Mouse (Mus musculus) gastrocnemius, adult 18-20 months (tissue): ENCODE measurements around the gene Grik4. TPM values are rescaled to one million over a fixed set of nuclear protein-coding genes. Genes with fewer than 3 reads are reported as not detected.

Experiments used
- DNase-seq: peaks from one replicate; pipeline ENCODE4 v3.0.0; 2021; ENCODE audit warnings: low spot score
- microRNA-seq: library from miRNA; unstranded; fragments of <30 nt; microRNA quantifications from one replicate; pipeline ENCODE4 v1.2.0, GENCODE M21; 2021
- total RNA-seq, 2 experiments: library from RNA; stranded (reverse); gene quantifications; 2 replicates each; pipeline ENCODE4 v1.2.3; 2021

Gene Grik4
- total RNA-seq, 2 experiments from 2014 or later, result 0.12 TPM; not detected in 1

- DNase-seq, result no peak
These were observed 440.6 kb downstream of the Grik4 start for GRCm38 (mm10) chr9:42503709-42504108.

GRCm38 (mm10) chr9:42496296-42496695 is 448.0 kb downstream of the Grik4 start:
- DNase-seq, result no peak

- no peak for DNase-seq
These were observed 452.5 kb downstream of the Grik4 start for GRCm38 (mm10) chr9:42491780-42492179.

DNA sequence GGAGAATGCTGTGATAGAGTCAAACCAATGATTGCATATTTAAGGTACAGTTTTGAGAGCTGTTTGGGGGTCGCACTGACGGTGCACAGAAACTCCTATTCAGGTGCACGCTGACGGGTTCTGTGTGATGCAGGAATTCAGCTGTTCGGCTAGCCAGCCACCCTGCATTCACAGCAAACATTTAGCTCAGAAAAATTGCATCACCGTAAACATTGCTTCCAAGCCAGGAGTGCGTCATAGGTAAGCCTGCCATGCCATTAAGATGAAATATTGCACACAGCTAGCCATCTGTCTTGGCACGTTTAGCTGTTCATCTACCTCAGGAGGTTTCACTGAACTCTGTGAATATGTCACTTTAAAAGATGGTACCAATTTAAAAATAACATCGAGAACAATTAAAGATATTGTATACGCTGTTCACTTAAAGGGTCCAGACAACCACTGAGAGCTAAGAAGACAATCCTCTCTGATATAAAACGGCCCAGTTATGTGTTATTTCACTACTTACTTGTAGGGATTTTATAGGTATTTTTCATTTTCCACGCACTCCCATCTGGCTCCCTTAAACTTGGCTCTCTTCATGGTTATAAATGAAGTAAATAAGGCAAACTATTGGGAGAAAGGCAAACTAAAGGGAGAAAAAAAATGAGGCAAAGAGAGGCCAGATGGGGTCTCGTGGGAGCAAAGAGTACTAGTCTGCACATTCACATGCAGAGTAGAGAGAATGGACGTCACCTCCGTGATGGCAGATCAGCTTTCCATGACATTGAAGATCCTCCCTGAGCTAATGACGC is 453.5 kb downstream of the Grik4 start:
- no peak for DNase-seq

DNA sequence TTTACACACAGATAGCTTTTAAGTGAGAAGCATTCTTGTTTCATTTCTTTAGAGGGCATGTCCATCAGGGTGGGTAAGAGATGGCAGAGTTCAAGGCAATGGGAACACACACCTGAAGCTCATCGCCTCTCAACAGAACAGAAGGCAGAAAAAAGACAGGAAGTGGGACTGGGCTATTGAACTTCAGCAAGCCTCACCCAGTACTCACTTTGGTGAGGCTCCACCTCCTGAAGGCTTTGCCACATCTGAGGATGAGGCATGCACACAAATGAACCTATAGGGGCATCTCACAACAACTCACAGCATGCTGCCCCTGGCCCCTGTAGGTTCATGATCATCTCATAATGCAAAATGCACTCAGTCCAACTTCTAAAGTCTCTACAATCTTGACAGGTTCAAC is 456.2 kb downstream of the Grik4 start:
- no peak for DNase-seq

DNA sequence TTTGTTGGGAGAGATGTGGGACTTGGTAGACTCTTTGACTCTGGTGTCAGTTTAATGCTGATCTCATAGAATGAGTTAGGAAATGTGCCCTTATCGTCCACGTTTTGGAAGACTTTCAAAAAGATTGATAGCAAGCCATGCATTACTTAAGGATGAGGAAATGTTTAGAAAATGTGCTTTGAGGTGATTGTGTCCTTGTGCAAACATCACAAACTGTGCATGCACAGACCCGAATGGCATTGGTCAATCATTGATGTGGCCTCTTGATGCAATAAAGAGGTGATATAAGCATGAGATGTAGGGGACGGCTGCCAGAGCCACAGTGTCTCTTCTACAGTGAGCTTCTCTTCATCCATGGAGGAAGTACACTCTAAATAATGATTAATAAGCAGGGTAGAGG is 457.4 kb downstream of the Grik4 start:
- no peak for DNase-seq

DNA sequence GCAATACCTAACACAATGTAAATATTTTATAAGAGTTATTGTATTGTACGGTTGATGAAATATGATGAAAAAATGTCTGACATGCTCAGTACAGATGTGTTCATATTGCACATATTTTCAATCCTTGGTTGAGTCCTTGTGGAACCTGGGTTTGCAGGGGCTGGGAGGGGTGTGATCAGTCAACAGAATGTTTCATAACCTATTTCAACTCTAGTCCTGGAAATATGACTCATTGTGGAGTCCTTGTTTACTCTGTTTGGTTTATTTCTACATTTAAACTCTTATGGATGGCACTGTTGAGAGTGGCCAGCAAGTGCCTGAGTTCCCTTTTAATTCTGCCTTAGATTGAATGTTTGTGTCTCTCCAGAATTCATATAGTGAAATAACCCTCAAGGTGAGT is 459.6 kb downstream of the Grik4 start:
- no peak for DNase-seq

DNA sequence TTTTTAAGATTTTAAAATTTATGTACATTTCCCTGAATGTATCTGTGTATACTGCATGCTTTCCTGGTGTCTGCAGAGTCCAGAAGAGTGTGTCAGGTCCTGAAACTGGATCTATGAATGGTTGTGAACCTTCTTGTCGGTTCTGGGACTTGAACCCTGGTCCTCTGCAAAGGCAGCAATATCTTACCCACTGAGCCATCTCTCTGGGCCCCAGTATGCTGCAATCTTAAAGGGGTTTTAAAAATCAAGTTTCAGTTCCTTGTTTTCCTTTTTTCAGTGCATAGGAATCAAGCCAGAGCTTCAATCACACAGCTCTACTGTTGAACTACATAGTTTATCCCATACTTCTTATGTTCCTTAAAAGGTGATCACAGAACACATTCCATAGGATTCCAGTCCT is 461.3 kb downstream of the Grik4 start:
- no peak for DNase-seq

- no peak for DNase-seq
These were observed 468.1 kb downstream of the Grik4 start for GRCm38 (mm10) chr9:42476166-42476565.

DNA sequence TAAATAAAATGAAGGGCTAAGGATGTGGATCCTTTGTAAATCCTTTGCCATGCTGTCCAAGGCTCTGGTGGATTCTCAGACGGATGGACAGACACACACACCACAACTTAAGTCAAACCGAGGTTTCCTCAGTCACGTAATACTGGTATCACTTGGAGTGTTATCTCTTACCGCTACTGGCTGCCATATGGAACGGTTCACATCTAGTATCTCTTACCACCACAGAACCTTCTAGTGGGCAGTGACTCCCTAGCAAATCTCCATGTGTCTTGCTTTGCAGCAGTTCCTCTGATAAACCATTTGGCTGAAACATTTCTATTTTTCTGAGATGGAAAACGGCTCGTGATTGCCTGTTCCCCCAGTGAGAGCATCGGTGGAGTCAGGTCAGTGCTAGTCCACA is 470.0 kb downstream of the Grik4 start:
- DNase-seq, result no peak

DNA sequence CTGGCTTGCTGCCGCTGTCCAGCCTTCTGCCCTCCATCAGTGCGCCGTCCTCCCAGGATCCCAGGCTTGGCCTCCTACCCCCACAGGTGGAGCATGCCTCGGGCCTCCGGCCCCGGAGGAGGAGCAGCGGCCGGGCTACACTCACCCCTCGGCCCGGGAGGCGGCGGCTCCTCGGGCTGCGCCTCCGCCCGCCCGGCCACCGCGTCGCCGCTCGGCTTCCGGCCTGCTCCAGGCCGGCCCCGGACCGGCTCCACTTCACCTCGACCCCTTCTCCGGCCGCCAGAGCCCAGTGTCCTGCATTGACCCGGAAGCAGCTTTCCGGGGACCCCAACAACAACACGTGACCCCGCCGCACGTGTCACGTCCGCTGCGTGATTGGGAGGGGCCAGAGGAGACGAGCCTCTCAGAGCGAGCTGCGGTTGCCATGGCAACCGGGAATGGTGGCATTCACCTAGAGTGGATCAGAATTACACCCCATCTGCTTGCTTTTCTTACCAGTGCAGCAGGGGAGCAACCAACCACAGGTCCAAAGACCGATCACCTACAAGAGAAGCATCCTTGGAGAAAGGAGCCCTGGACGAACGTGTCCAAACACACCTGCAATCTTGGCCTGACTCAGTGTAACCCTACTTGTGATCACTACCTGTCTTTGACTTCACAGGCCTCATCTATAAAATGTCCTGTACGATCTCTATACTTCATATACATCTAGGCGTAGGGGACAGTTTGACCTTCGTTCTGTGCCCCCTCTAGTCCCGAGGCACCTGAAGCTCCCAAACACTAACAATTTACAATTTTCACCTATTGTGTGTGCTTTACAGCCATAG is 472.2 kb downstream of the Grik4 start:
- peak; percentile 84 for DNase-seq

GRCm38 (mm10) chr9:42471214-42471613 is 473.1 kb downstream of the Grik4 start:
- peak; percentile 48 for DNase-seq

DNA sequence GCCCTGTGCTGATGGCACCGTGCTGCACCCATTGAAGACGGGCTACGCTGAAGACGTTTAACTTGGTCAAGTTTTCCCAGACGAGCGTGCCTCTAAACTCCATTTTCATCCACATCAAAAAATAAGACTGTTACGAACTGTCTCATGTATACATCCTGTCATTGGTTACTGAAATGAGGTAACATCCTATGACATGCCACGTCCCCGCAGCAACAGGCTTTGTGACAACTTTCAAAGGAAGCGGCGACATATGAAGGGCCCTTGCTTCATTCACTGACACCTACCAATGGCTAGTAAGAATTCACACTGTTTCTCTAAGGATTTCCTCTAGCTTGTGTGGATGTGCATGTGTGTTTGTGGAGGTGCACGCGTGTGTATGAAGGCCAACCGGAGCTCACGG is 475.0 kb downstream of the Grik4 start:
- no peak for DNase-seq

GRCm38 (mm10) chr9:42468360-42468759 is 475.9 kb downstream of the Grik4 start:
- DNase-seq, result no peak

Small RNA genes lying within 50 kb of the gene (microRNA-seq; reads per million reads assigned to microRNA genes)
- not detected for gene Gm27509

Other genes starting within 250 kb of the Grik4 start
- 10 to 100 TPM; 41.5 to 54.8 TPM for gene Arhgef12, start 162.7 kb upstream of the Grik4 start, total RNA-seq
- gene Tmem136, start 172.1 kb upstream of the Grik4 start, total RNA-seq, result 1 to 10 TPM; 1.8 to 2.7 TPM